Mouse (Mus musculus) lung, embryonic 14.5 days (tissue): ENCODE results near the gene P3h3. TPM values are rescaled to one million over a fixed set of nuclear protein-coding genes. Genes with fewer than 3 reads are reported as not detected.

Experiments used
- ATAC-seq: fragments of 200-750 bp; cut with Nextera tagmentation; 2 replicates; pipeline ENCODE4 v1.8.0; 2017; ENCODE audit warnings: mild to moderate bottlenecking, moderate TSS enrichment, moderate library complexity; ENCODE audit not compliant: insufficient read depth
- DNase-seq: peaks from one replicate; pipeline ENCODE4 v3.0.0-alpha.2; 2015
- H3K27ac ChIP-seq: fragments of 300-500 bp; sonication (generic); 2 replicates; pipeline ENCODE4 v1.5.1; 2014; ENCODE audit warnings: low read depth, mild to moderate bottlenecking, moderate library complexity
- H3K27me3 ChIP-seq: fragments of 300-500 bp; sonication (generic); 2 replicates; pipeline ENCODE4 v1.6.1; 2014; ENCODE audit warnings: low read length, control low read depth; ENCODE audit not compliant: insufficient read depth
- H3K36me3 ChIP-seq: fragments of 300-500 bp; sonication (generic); 2 replicates; pipeline ENCODE4 v1.6.1; 2014; ENCODE audit warnings: control low read depth; ENCODE audit not compliant: insufficient read depth
- H3K4me1 ChIP-seq: fragments of 300-500 bp; sonication (generic); 2 replicates; pipeline ENCODE4 v1.6.1; 2014; ENCODE audit warnings: antibody characterized with exemption, control low read depth; ENCODE audit not compliant: insufficient read depth
- H3K4me2 ChIP-seq: fragments of 300-500 bp; sonication (generic); 2 replicates; pipeline ENCODE4 v1.6.1; 2014; ENCODE audit warnings: mild to moderate bottlenecking
- H3K4me3 ChIP-seq: fragments of 300-500 bp; sonication (generic); 2 replicates; pipeline ENCODE4 v1.5.1; 2014; ENCODE audit warnings: low read depth, low read length
- H3K9ac ChIP-seq: fragments of 300-500 bp; sonication (generic); 2 replicates; pipeline ENCODE4 v1.6.1; 2014
- H3K9me3 ChIP-seq: fragments of 300-500 bp; sonication (generic); 2 replicates; pipeline ENCODE4 v1.6.1; 2016; ENCODE audit warnings: low read depth, low read length, control low read depth
- CTCF ChIP-seq: IDR thresholded peaks from 2 replicates; pipeline ENCODE4 v1.5.1; 2016; ENCODE audit warnings: antibody characterized with exemption, low read depth
- WGBS: fragments of 180-500 bp; shearing (Covaris S2); extraction: QIAGEN DNeasy Blood & Tissue Kit; methylation state at CpG from one replicate; pipeline ENCODE4 v1.1.7; 2014; 5-methylcytosine and 5-hydroxymethylcytosine counted together
- polyA plus RNA-seq: library from polyadenylated mRNA; unstranded; fragments of >200 nt; fragmentation: Nextera tagmentation; extraction: Ambion mirVana; gene quantifications from 2 replicates; pipeline ENCODE4 v1.2.1, GENCODE M21; 2014

P3h3 gene
- 29.5 and 34.3 TPM in 2 replicates for polyA plus RNA-seq

DNA sequence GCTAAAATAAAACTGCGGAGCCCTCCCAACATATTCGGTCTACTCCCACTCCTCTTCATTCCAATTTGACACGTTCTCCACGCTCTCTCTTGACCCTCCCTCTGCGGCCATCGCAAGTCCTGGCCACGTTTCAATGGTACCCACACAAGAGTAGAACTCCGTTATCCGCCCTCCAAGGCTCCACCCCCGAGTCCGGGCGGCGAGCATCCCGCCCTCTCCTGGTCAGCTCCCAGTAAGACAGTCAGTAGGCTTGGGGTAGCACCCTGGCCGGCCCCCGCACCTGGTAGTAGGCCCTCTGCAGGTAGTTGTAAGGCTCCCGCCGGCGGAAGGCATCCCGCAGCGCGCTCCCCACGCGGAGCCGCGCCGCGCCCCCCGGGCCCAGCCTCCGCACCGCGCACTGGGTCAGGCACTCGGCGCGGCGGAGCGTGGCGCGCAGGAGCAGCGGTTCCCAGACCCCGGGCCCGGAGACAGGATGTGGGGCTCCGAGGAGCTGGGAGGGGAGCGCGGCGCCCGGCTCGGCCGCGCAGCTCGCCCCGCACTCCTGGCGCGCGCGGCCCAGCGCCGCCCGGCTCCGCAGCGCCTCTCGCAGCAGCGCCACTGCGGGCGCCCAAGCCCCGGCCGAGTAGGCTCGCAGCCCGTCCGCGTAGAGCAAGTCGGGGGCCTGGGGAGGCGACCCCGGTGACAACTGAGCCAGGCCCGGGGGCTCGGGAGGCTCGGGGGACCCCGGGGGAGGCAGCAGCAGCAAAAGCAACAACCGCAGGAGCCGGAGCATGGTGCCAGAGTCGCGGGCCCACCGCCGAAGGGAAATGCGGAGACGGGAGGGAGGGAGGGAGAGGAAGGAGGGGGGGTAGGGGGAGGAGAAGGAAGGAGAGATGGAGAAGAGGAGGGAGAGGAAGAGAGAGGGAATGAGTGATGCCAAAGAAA, at the start of gene P3h3:
Gene P3h3 (minus strand): TSS at position 837 of the 924 bp plus-strand sequence.
- Histone ChIP-seq H3K9ac (peak within 1 kb of the TSS; percentile 92), H3K4me1 (0 out of 2 replicates have a peak, but pooled peaks cover 9% of the 10 kb centered on the region), H3K4me3 (peak within 1 kb of the TSS; percentile 77), H3K27me3 (peaks cover 13% of the 10 kb centered on the region; the same call in 1 of the 2 replicates), H3K4me2 (peak within 1 kb of the TSS; percentile 87), H3K36me3 (peaks cover 16% of the 10 kb centered on the region), H3K27ac (peak within 1 kb of the TSS; percentile 97), H3K9me3 (no peaks in the 10 kb centered on the region)
- peak; percentile 78 for TF ChIP-seq CTCF
- WGBS: under 1% methylated on average over 82 of the region's 86 CpGs
- DNase-seq: peak; percentile 93
- ATAC-seq: peak; percentile 86

DNA sequence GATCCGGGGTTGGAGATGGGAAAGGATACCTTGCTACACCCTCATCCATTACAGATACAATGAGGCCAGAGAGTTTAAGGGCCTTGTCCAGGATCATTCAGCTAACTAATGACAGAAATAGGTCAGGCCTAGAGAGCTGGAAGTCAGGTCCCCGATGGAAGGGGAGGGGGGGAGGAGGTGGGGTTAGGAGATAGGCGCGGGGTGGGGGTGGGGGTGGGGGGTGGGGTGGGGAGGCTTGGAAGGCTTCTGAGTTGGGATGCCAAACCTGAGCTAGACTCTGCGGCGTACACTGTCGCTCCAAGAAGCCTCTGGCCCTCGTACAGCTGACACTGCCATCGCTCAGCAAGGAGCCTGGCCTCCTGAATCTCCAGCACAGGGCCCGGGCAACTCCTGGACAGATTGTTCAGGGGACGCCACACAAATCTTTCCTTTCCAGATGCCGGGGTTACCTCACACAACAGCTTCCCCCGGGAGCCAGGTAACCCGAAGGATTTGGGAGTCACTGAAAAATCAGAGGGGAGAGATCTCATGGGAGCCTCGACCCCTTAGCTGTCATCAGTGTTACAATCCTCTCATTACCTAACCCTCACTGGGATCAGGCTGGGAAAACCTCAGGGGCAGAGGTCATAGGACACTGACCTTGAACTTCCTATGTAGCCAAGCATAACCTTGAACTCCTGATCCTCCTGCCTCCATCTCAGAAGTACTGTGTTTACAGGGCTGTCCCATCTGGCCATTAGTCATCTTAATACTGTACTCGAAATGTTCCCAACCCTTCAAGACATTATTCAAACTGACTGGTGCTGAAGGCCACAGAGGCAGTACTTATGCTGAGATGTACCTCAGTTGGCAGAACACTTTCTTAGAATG, 47.7 kb upstream of the P3h3 start:
- peak overlapping the region; percentile 75 for H3K9ac ChIP-seq
- H3K27me3 ChIP-seq: peaks cover 7% of the 10 kb centered on the region; the same call in 1 of the 2 replicates
- peak overlapping the region; percentile 50 for H3K4me3 ChIP-seq
- peaks cover 14% of the 10 kb centered on the region for H3K4me1 ChIP-seq
- no peaks in the 10 kb centered on the region for H3K9me3 ChIP-seq
- ATAC-seq (0 out of 2 replicates have a peak, but pooled peaks have one; percentile 3), DNase-seq (no peak)
- peak overlapping the region; percentile 98 for H3K27ac ChIP-seq
- peak overlapping the region; percentile 93 for H3K4me2 ChIP-seq
- 29% methylated on average over 16 of the region's 16 CpGs for WGBS
- TF ChIP-seq CTCF: no peak
- H3K36me3 ChIP-seq: no peaks in the 10 kb centered on the region

DNA sequence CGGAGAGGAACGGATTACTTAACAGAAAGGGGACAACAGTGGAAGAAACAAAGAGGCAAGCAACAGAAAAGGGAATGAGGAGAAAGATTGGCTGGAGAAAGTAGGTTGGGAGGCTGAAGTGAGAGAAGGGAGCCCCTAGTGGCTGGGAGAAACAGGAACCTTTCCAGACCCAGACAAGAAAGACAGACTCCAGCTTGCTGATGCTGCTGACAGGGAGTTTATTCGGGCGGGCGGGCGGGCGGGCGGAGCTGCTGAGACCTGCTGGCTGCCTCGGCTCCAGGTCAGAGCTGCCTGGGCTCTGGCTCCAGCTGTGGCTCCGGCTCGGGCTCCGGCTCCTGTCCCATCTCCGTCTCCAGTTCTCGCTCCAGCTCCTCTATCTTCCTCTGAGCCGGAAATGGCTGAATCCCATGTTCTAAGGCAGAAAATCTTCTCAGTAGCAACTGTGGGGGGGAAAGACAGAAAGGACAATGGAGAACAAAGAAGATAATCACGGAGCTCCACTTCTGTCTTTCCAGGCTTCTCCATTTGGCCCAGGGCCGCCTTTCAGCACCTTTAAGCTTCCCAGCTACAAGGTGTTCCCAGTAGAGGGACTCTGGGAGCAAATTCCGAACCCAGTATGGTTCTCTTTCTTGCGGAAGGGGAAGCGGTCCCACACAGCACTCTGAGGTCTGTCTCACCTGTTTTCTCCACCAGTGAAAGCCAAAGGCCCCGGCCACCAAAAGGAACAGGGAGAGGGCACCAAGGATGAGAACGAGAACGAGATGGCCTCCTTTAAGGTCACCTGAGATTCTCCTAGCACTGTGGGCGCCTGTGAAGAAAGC, 46.8 kb upstream of the P3h3 start:
- WGBS: 7% methylated on average over 24 of the region's 24 CpGs
- peak; percentile 76 for TF ChIP-seq CTCF
- peak; percentile 81 for ATAC-seq

DNA sequence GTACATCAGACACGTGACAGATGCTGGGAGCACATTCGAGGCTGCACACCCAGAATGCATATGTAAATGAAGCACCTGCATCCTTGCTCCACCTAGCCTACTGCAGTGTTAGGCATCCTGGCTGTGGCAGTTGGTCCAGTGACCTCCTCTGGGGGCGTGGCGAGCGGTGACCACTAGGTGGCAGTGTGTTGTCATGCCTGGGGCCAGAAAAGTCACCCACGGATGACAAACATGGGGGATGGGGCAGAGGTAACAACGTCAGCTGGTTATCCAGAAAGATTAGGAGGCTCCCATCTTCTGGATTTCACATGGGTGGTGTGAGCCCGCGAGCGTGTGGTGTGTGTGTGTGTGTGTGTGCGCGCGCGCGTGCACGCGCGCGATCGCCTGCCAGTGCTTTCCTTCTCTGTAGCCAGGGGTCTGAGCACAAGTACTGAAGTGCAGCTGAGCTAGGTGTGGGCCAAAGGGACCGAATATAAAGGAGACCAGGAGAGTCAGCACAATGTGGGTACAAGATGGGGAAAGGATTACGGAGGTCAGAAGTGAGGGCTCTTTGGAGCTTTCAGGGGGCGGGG, 46.1 kb upstream of the P3h3 start:
- H3K9ac ChIP-seq: peak overlapping the region; percentile 75
- peaks cover 8% of the 10 kb centered on the region; the same call in 1 of the 2 replicates for H3K4me1 ChIP-seq
- peak overlapping the region; percentile 98 for H3K27ac ChIP-seq
- DNase-seq: peak; percentile 98
- peak overlapping the region; percentile 50 for H3K4me3 ChIP-seq
- H3K9me3 ChIP-seq: no peaks in the 10 kb centered on the region
- no peaks in the 10 kb centered on the region for H3K36me3 ChIP-seq
- ATAC-seq: peak; percentile 82
- H3K4me2 ChIP-seq: peak overlapping the region; percentile 93
- WGBS: under 1% methylated on average over 23 of the region's 23 CpGs
- no peaks in the 10 kb centered on the region for H3K27me3 ChIP-seq
- peak; percentile 100 for TF ChIP-seq CTCF

More for the DNA sequence above, 46.8 kb upstream of the P3h3 start:
- Histone ChIP-seq H3K27ac (peak overlapping the region; percentile 98), H3K4me1 (peaks cover 8% of the 10 kb centered on the region; the same call in 1 of the 2 replicates), H3K36me3 (no peaks in the 10 kb centered on the region), H3K9ac (peak overlapping the region; percentile 75), H3K9me3 (no peaks in the 10 kb centered on the region), H3K27me3 (no peaks in the 10 kb centered on the region), H3K4me3 (peak overlapping the region; percentile 50), H3K4me2 (peak overlapping the region; percentile 93)
- DNase-seq: peak; percentile 92

DNA sequence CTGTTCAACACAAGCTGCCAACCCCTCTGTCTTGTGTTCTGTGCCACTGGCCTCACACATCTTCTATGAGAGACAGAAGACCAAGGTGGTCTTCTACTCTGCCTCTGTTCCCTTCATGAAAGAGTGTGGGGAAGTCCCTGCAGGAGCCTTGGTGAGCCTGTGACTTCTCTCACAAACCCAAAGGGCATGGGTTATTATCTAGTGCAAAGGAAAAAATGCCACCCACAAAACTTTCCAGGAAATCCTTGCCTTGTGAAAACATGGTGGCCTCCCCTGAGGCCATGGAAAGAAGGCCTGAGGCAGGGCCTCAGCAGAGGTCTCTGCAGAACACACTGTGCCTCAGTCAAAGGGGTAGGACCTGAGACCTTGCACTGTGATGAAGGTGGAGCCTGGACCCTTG, 44.3 kb upstream of the P3h3 start:
- no peak for TF ChIP-seq CTCF
- peaks cover 8% of the 10 kb centered on the region; the same call in 1 of the 2 replicates for H3K4me1 ChIP-seq
- H3K27ac ChIP-seq: no peak overlapping the region
- H3K9ac ChIP-seq: no peak overlapping the region
- DNase-seq: no peak
- H3K27me3 ChIP-seq: no peaks in the 10 kb centered on the region
- H3K4me3 ChIP-seq: no peak overlapping the region
- H3K9me3 ChIP-seq: no peaks in the 10 kb centered on the region
- H3K36me3 ChIP-seq: no peaks in the 10 kb centered on the region
- no peak overlapping the region for H3K4me2 ChIP-seq
- ATAC-seq: no peak

DNA sequence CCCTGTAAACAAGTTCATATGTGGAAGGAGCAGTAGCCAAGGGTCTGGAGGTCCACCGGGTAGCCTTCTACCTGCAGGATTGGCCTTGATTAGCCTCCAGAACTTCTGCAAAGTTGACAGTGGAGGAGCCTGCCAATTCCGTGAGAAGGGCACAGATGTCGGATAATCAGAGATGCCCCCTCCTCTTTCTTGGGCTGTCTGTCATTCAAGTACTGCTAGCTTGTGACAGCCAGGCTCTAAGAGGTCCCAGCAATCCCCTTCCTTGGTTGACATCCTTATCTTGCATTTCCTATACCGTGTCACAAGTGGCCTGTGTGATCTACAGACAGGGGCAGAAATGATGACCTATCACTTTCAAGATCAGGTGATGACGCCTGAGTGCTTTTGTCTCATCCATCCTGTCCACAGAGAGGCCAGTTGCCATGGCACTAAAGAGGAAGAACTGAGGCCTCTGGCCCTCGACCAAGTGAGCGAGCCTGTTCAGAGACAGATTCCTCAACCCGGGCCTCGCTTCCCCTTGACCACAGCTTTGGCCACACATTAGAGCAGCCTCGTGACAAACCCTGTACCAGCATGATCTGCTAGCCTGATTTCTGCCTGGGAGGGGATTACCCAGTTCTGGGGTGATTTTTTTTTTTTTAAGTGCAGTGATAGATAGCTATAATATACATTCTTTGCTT, 43.4 kb upstream of the P3h3 start:
- DNase-seq (no peak), ATAC-seq (no peak)
- Histone ChIP-seq H3K4me3 (no peak overlapping the region), H3K36me3 (no peaks in the 10 kb centered on the region), H3K27me3 (no peaks in the 10 kb centered on the region), H3K27ac (no peak overlapping the region), H3K4me2 (no peak overlapping the region), H3K9me3 (no peaks in the 10 kb centered on the region), H3K4me1 (peaks cover 8% of the 10 kb centered on the region; the same call in 1 of the 2 replicates), H3K9ac (no peak overlapping the region)
- 35% methylated on average over 10 of the region's 10 CpGs for WGBS
- TF ChIP-seq CTCF: no peak
